Mouse (Mus musculus): Measurements from ENCODE around the gene Dapk1. TPM values are rescaled to one million over a fixed set of nuclear protein-coding genes. Genes with fewer than 3 reads are reported as not detected.

Gene Dapk1
- polyA plus RNA-seq, 2 experiments from 2014 or later: 1.4 to 1.8 TPM

- ATAC-seq: no peak
Measured at GRCm38 (mm10) chr13:60618287-60618686, 16.5 kb downstream of the Dapk1 start.

- no peak for ATAC-seq
Measured at GRCm38 (mm10) chr13:60619723-60620122, 18.0 kb downstream of the Dapk1 start.

GRCm38 (mm10) chr13:60621411-60621965 lies 19.7 kb downstream of the Dapk1 start:
- ATAC-seq: no peak

GRCm38 (mm10) chr13:60625581-60625980 lies 23.8 kb downstream of the Dapk1 start:
- ATAC-seq: no peak

GRCm38 (mm10) chr13:60627843-60628656 lies 26.3 kb downstream of the Dapk1 start:
- no peak for ATAC-seq

- ATAC-seq: no peak
Measured at GRCm38 (mm10) chr13:60628657-60628950, 26.9 kb downstream of the Dapk1 start.

GRCm38 (mm10) chr13:60629419-60629818 lies 27.7 kb downstream of the Dapk1 start:
- no peak for ATAC-seq

- no peak for ATAC-seq
Measured at GRCm38 (mm10) chr13:60633945-60634344, 32.2 kb downstream of the Dapk1 start.

GRCm38 (mm10) chr13:60635636-60636035 lies 33.9 kb downstream of the Dapk1 start:
- ATAC-seq: no peak

- no peak for ATAC-seq
Measured at GRCm38 (mm10) chr13:60639482-60640055, 37.8 kb downstream of the Dapk1 start.

GRCm38 (mm10) chr13:60640420-60640819 lies 38.7 kb downstream of the Dapk1 start:
- no peak for ATAC-seq

GRCm38 (mm10) chr13:60644457-60644889 lies 42.7 kb downstream of the Dapk1 start:
- ATAC-seq: no peak

GRCm38 (mm10) chr13:60646791-60647190 lies 45.0 kb downstream of the Dapk1 start:
- no peak for ATAC-seq

GRCm38 (mm10) chr13:60648350-60648749 lies 46.6 kb downstream of the Dapk1 start:
- no peak for ATAC-seq

GRCm38 (mm10) chr13:60650000-60650399 lies 48.3 kb downstream of the Dapk1 start:
- ATAC-seq: no peak

- ATAC-seq: no peak
Measured at GRCm38 (mm10) chr13:60654017-60654565, 52.3 kb downstream of the Dapk1 start.

GRCm38 (mm10) chr13:60655246-60655645 lies 53.5 kb downstream of the Dapk1 start:
- no peak for ATAC-seq

- ATAC-seq: no peak
Measured at GRCm38 (mm10) chr13:60659600-60659999, 57.9 kb downstream of the Dapk1 start.

GRCm38 (mm10) chr13:60660056-60660455 lies 58.3 kb downstream of the Dapk1 start:
- no peak for ATAC-seq

GRCm38 (mm10) chr13:60660711-60661261 lies 59.0 kb downstream of the Dapk1 start:
- no peak for ATAC-seq

GRCm38 (mm10) chr13:60662493-60663177 lies 60.9 kb downstream of the Dapk1 start:
- ATAC-seq: no peak

GRCm38 (mm10) chr13:60664058-60664457 lies 62.3 kb downstream of the Dapk1 start:
- no peak for ATAC-seq

GRCm38 (mm10) chr13:60664816-60665215 lies 63.1 kb downstream of the Dapk1 start:
- ATAC-seq: no peak
